Mouse (Mus musculus) adrenal gland, adult 10 weeks (tissue): ENCODE measurements around the gene Bicdl2. TPM values are rescaled to one million over a fixed set of nuclear protein-coding genes. Genes with fewer than 3 reads are reported as not detected.

Experiments used
- polyA plus RNA-seq: library from polyadenylated mRNA; stranded (reverse); fragments of 350-450 nt; fragmentation: Illumina TruSeq; extraction: RNeasy Lipid Tissue Mini Kit (QIAGEN cat#74804); gene quantifications from one replicate; pipeline ENCODE4 v1.2.3, GENCODE M21; 2014; ENCODE audit warnings: low read depth, low replicate concordance

Gene Bicdl2
- not detected for polyA plus RNA-seq

DNA sequence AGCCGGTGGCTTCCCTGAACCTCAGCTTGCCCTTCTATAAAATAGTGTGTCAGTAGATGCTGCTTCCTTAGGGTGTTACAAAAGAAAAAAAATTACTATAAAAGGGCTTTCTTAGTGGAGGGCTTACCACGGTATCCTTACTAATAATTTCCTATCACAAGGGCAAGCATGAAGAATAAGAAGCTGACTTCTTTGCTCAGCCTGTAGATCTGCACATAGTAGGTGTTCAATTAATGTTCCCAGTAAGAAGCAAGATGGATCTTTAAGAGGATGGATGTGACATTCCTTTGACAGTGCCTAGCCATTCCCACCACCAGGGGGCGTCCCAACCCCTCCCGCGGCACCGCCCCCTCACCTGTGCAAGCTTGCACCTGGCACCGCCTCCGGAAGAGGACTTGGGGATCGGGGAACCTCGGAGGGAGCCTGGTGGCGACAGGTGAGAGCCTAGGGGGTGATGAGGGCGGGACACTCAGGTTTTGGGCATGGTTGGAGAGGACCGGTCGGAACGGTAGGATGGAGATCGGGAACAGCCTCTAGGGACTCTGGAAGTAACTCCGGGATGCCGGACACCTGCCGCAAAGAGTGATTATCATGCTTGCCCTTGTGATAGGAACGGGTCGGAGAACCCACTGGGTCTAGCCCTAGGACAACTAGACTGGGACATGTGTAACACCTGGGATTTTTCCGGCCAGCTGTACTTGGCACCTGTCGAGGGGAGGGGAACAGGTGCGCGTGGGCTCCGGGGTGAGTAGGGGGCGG, at the start of gene Bicdl2:
Gene Bicdl2 (plus strand): TSS at position 390 of the 759 bp plus-strand sequence.

DNA sequence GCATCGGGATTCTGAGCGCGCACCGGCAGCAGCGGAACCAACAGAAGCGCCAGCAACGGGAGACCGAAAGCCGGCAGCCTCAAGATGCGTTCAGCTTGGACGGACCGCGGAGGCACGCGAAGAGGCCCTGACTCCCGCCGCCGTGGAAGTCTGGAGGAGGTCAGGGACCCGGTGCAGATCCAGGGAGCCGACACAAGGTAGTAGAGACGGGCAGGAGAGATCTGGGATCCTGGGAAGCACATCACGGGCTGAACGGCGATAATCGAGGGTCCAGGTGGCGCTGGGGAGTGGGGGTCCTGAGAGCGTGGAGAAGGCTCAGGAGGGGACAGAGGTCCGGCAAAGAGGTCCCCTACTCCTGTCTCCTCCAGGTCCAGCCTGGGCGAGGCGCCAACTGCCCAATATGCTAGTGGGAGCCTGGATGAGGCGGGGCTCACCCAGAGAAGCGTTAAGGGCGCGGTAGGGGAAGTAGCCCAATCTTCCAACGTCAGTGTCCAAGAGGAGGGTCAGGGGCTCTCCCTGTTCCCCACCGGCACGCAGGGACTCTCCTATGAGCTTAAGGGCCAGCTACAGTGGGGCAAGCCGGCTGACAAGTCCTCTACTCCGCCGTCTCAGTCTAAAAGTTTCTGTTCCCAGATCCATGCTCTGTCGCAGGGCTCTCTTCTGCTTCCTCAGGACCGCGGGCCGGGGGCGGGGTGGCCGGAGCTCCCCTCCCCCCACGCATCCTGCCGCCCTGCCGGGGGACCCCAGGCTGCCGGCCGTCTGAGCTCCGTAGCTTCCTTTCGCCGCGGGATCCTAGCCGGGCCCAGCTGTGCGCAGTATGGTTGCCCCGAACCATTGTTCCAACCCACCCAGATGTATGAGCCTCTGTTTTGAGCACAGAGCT, 15.5 kb upstream of the Bicdl2 start, which contains the start of gene Mmp25:
Gene Mmp25 (minus strand): TSS at position 665 of the 883 bp plus-strand sequence.

DNA sequence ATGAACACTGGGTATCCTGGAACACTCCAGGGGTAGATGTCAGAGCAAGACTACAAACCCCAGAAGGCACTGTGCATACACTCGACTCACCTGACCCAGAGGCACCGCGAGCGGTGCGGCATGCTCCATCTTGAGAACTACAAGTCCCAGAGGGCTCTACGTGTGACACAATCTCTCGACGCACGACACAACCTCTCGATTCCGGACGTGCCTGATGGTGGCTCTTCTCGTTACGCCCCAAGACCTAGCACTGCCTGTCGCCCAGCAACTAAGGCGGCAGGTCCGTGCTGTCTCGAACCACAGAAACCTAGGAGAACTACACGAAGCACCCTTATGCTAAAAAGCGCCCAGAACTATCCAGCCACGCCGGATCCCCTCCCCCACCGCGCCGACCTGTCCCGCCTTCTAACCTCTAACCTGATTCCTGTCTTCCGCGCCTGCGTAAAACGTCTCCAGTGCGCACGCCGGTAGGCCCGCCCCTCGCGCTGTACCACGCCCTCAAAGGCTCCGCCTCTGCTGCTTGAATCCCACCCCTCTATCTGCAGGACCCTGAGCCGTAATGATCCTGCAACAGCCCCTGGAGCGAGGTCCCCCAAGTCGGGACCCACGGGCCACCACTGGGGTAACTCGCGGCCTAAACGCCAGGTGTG, 13.2 kb downstream of the Bicdl2 start, which contains the start of the genes Hcfc1r1 and Thoc6:
Gene Hcfc1r1 (plus strand): TSS at position 173 of the 650 bp plus-strand sequence.
Gene Thoc6 (minus strand): TSS at position 459 of the 650 bp plus-strand sequence.

DNA sequence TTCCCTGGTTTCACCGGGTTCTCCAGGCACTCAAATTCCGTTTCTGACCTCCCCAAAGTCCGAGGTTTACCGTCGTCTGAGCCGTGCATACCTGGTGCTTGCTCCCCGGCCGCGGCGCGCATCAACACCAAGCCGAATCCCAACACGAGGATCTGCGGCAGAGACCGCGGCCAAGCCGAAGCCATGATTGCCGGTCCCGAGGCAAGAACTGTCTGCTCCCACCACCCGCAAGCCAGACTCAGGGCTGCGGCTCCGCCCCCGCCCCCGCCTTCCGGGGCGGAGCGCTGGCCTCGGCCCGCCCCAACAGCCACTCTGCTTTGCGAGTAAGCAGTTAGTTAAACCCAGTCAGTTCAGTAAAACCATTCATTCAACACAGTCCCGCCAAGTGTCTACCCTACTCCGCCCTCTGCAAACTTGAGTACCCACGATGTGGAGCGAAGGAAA, 17.0 kb downstream of the Bicdl2 start, which contains the start of gene Tnfrsf12a:
Gene Tnfrsf12a (minus strand): TSS at position 233 of the 444 bp plus-strand sequence.

DNA sequence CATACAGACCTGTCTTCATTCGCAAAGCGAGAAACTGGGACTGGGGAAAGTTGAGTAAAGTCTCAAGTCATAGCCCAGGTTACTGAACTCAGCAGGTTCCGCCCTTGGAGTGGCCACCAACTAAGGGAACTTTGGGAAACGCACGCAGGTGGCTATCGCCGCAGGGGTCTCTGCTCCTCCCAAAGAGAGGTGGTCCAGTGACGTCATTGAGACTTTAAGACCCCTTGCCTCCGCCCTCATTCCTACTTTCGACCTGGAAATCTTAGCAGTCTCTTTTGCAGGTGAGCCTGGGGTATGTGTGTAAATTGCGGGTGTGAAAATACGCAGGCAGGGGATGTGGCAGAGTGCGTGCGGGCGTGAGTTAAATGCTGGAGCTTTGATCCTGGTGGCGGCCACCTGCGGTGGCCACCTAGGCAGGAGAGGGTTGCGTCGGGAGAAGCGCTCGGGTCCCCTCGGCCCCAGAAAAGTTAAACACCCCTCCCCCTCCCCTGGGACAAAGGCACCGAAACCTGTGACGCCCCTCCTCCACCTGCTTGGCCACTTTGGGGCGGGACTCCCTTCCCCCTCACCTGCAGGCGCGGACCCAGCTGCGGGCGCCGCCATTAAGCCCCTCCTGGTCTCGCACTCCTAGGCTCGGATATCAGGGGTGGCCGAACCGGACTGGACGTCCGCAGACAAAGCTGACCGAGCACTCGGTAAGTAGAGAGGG, 19.0 kb downstream of the Bicdl2 start, which contains the start of gene Cldn6:
Gene Cldn6 (plus strand): TSS at position 123 of the 709 bp plus-strand sequence.

DNA sequence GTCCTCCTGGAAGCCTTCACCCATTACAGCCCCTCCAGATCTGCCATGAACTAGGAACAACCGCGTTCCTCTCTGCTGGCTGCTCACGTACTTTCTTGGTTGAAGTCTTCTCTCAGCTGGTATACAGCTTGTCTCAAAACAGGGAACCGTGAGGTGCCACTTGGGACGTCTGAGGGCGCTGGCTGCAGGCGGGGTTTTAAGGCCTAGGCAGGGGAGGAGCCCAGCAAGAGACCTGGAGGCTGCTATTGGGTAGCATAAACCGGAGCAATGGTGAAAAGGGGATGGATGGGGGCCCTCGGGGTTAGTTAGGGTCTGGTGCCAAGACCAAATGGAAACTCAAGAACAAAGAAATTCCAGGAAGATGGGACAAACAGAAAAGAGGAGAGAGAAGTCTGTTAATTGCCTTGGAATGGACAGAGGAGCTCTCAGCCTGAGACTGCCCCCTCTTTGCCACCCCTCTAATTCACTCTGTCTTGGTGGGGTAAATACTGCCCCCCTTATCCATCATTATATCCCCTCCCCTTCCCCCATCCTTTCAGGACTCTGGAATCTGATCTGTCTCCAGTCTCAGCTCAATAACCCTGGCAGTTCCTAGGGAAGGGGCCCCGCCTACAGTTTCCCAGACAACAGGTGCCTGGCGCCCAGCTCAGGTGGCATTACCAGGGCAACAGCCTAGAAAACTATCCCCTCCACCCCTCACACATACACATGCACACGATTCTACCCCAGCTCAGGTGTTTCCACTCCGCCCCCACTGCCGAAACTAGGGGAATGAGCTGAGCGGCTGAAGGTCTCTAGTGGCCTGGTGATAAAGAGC, 23.8 kb downstream of the Bicdl2 start, which contains the start of gene Cldn9:
Gene Cldn9 (minus strand): TSS at position 171 of the 817 bp plus-strand sequence.

Other genes starting within 250 kb of the Bicdl2 start
- gene Vmn2r117, start 180.8 kb upstream of the Bicdl2 start, polyA plus RNA-seq: not detected
- 0.70 TPM for gene Zfp213, start 96.3 kb upstream of the Bicdl2 start, polyA plus RNA-seq
- not detected for gene Zfp13, start 61.0 kb upstream of the Bicdl2 start, polyA plus RNA-seq
- not detected for gene Zscan10, start 59.6 kb upstream of the Bicdl2 start, polyA plus RNA-seq
- not detected for gene Mmp25, start 15.2 kb upstream of the Bicdl2 start, polyA plus RNA-seq
- gene Hcfc1r1, start 13.1 kb downstream of the Bicdl2 start, polyA plus RNA-seq: 11.7 TPM
- 3.1 TPM for gene Thoc6, start 13.4 kb downstream of the Bicdl2 start, polyA plus RNA-seq
- 4.1 TPM for gene Tnfrsf12a, start 17.0 kb downstream of the Bicdl2 start, polyA plus RNA-seq
- not detected for gene Cldn6, start 18.7 kb downstream of the Bicdl2 start, polyA plus RNA-seq
- not detected for gene Cldn9, start 23.5 kb downstream of the Bicdl2 start, polyA plus RNA-seq
- gene 1520401A03Rik, start 62.3 kb downstream of the Bicdl2 start, polyA plus RNA-seq: 0.58 TPM
- not detected for gene Pkmyt1, start 65.8 kb downstream of the Bicdl2 start, polyA plus RNA-seq
- 3.3 TPM for gene Paqr4, start 80.4 kb downstream of the Bicdl2 start, polyA plus RNA-seq
- gene Kremen2, start 85.3 kb downstream of the Bicdl2 start, polyA plus RNA-seq: not detected
- gene Flywch1, start 111.1 kb downstream of the Bicdl2 start, polyA plus RNA-seq: 1.2 TPM
- gene Flywch2, start 125.6 kb downstream of the Bicdl2 start, polyA plus RNA-seq: 1.0 TPM
- gene Srrm2, start 130.0 kb downstream of the Bicdl2 start, polyA plus RNA-seq: 189 TPM
- gene Elob, start 168.6 kb downstream of the Bicdl2 start, polyA plus RNA-seq: 32.6 TPM
- gene Prss33, start 175.6 kb downstream of the Bicdl2 start, polyA plus RNA-seq: not detected
- gene Prss32, start 183.3 kb downstream of the Bicdl2 start, polyA plus RNA-seq: not detected
- gene Prss41, start 183.7 kb downstream of the Bicdl2 start, polyA plus RNA-seq: not detected
- gene Prss21, start 207.6 kb downstream of the Bicdl2 start, polyA plus RNA-seq: not detected
- not detected for gene Dcpp1, start 220.4 kb downstream of the Bicdl2 start, polyA plus RNA-seq
- gene Dcpp2, start 220.4 kb downstream of the Bicdl2 start, polyA plus RNA-seq: not detected